In the genomic region with DNA sequence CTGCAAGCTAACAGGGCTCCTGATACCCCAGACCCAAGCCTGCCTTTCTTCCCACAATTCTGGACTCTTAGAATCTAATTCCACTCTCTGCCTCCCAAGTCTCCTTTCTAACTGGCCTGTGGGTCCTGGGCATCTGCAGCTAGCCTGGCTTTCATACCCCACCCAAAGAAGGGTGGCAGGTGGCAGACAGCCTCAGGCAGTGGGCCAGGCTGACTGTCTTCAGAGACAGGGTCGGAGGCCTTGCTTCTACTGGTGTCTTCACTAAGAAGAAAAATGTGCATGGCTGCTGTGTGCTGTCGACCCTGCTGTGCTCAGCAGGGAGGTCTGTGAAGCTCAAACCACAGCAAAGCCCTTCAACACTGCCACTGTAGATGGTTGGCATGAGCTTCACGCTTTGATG, we compare ENCODE assay signal across 9 mouse cellular contexts. TPM values are rescaled to one million over a fixed set of nuclear protein-coding genes. Genes with fewer than 3 reads are reported as not detected.
DNase-seq lines count a peak whose midpoint lies in the region; ATAC-seq and TF ChIP-seq lines count a peak whose summit lies in the region.
"Had no signal": no experiment of that assay in that cellular context is flagged by ENCODE, and none has a peak within 500 bp of the region (broad histone marks: within the 10 kb centered on the region; RNA-seq: fewer than 3 reads in every experiment).

No protein-coding gene starts in this region.

- no peaks in the 10 kb centered on the region for H3K27me3 ChIP-seq in intestine, embryonic 16.5 days (replicated peaks; ENCODE audit: control insufficient read depth, insufficient read depth, low read length)
- H3K27me3 ChIP-seq: Patski had no signal

- 61% methylated on average over 3 of the region's 3 CpGs for WGBS in intestine, embryonic 16.5 days

- peak overlapping the region; percentile 97 for H3K27ac ChIP-seq in layer of hippocampus, adult 2 months
- H3K27ac ChIP-seq in cortical plate, adult 2 months (ENCODE audit: insufficient read depth, low read length): peak overlapping the region; percentile 68
- no peak overlapping the region; the same call in 1 of the 2 replicates for H3K27ac ChIP-seq in intestine, embryonic 16.5 days (ENCODE audit: low read length)

- DNase-seq in cerebellum, adult 18-20 months: peak; percentile 37 to 39
- no peak for DNase-seq in cerebellum, adult 11 months
- no peak for DNase-seq in layer of hippocampus, adult 2 months (ENCODE audit: low spot score in 2 of 2)
- no peak for DNase-seq in layer of hippocampus, adult 11-12 months (ENCODE audit: low spot score)
- no peak for DNase-seq in adrenal gland, postnatal 36 days
- no peak for DNase-seq in urinary bladder, adult 2 months (ENCODE audit: low spot score)

- TF ChIP-seq CTCF in layer of hippocampus, adult 2 months (conservative IDR thresholded peaks at IDR 0.05): no peak
- no peak for TF ChIP-seq CTCF in cortical plate, adult 2 months (IDR thresholded peaks at IDR 0.05; ENCODE audit: extremely low read depth, insufficient read depth, low read length)

- no peaks in the 10 kb centered on the region for H3K9me3 ChIP-seq in intestine, embryonic 16.5 days (ENCODE audit: control insufficient read depth, low read length)

- H3K4me2 ChIP-seq in intestine, embryonic 16.5 days (ENCODE audit: low read depth, low read length): no peak overlapping the region

- no peak for TF ChIP-seq POLR2A in cortical plate, adult 2 months (IDR thresholded peaks at IDR 0.05; ENCODE audit: extremely low read depth, insufficient read depth, low read length)

- peaks cover 36% of the 10 kb centered on the region for H3K4me1 ChIP-seq in cortical plate, adult 2 months (ENCODE audit: control insufficient read depth, insufficient read depth, low read length)
- peaks cover 52% of the 10 kb centered on the region for H3K4me1 ChIP-seq in intestine, embryonic 16.5 days (ENCODE audit: control insufficient read depth, insufficient read depth, low read length)

- 0 out of 2 replicates have a peak overlapping the region, but pooled peaks have one; percentile 20 for H3K9ac ChIP-seq in intestine, embryonic 16.5 days (ENCODE audit: low read depth, low read length)

- no peaks in the 10 kb centered on the region for H3K36me3 ChIP-seq in intestine, embryonic 16.5 days (ENCODE audit: control insufficient read depth, insufficient read depth, low read length)

- H3K4me3 ChIP-seq in layer of hippocampus, adult 2 months: no peak overlapping the region
- no peak overlapping the region for H3K4me3 ChIP-seq in cortical plate, adult 2 months (ENCODE audit: insufficient read depth, low read length)
- no peak overlapping the region for H3K4me3 ChIP-seq in intestine, embryonic 16.5 days (ENCODE audit: low read length)

- no peak for ATAC-seq in intestine, embryonic 16.5 days
- ATAC-seq: Patski had no signal

RNA-seq across cellular contexts. Expression of a gene that starts 39.0 kb away (rescaled TPM):
- 100 to 1,000 TPM; 101 to 108 TPM for total RNA-seq in layer of hippocampus, adult 2 months (2021)
- 69.2 and 80.3 TPM in 2 replicates for polyA plus RNA-seq in cortical plate, adult 2 months (2012; rRNA removed)
- 9.6 and 9.8 TPM in 2 replicates for polyA plus RNA-seq in intestine, embryonic 16.5 days (2015; fragmentation: Nextera tagmentation; extraction: Ambion mirVana)
- 10 to 100 TPM; 28.6 to 35.8 TPM for total RNA-seq in adrenal gland, postnatal 36 days (2021)
- 21.0 and 23.2 TPM in 2 replicates for polyA plus RNA-seq in urinary bladder, adult 2 months (2012; rRNA removed)

Comparison
In these comparisons a context has a peak if more than half of its experiments do, and no peak if none do; other contexts are left out.
1. DNase-seq: peak in cerebellum, adult 18-20 months (2 of 2); none in cerebellum, adult 11 months (single experiment), layer of hippocampus, adult 2 months (0 of 2), layer of hippocampus, adult 11-12 months (single experiment), adrenal gland, postnatal 36 days (0 of 2) and urinary bladder, adult 2 months (single experiment).